Mouse (Mus musculus): ENCODE results near the gene Ddx39. TPM values are rescaled to one million over a fixed set of nuclear protein-coding genes. Genes with fewer than 3 reads are reported as not detected.

Ddx39 gene
- total RNA-seq, 1 experiment from 2014 or later: 25.7 TPM

DNA sequence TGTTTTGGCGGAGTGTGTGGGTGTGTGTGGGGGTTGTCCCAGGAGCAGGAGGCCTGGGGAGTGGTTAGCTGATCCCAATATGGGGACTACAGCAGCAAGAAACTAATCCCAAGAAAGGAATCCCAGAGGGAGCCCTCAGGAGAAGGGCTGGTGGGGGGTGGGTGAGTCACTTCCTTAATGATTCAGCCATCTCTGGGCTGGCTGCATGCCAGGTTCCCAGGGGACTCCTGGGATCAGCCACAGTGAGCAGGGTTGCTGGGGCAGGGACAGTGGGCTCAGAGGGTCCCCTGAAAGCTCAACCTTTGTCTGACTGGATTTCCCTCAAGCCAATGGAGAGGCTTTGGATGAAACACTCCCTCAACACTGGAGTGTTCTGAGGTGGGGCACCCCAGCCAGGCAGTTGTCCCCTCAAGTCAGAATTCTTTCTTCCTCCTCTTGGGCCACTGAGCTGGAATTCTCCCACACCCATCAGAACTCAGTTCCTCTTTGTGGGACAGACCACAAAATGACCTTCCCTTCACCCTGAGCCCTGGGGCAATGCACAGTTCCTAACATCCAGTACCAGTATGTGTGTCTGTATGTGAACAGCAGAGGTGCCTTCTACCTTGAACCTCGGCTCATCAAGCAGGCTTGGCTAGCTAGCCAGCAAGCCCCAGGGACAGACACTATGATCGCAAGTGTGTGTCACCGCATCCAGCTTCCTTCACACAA lies 23.0 kb downstream of the Ddx39 start:
- peak; percentile 81 for DNase-seq

DNA sequence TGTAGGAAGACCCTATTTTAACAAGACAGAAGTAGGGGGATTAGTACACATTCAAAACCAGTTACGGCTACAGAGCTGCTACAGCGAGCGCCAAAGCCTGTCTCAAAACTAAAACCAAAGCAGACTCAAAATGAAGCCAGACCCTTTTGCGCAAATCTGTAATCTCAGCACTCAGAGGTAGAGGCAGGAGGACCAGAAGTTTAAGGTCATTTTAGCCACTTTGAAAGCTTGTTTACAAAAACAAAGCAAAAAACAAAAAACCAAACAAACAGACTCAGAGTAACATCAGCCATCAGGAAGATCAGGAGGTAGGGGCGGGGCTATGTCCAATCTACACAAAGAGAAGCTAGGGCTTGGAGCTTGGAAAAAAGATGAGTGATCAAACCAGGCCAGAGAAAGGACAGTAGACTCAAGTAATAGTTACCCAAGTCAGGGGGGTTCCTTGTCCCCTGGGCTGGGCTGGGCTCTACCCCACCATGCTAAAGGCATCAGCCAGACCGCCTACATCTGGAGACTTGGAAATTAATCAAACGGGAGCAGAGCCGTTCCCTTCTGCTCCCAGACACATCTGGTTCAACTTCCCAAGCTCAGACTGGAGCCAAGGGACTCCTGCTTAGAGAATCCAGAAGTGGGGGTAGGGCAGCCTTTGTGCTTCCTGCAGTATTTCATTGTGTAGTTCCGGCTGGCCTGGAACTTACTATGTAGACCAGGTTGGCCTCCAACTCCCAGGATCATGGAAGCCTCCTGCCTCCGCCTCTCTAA lies 24.2 kb downstream of the Ddx39 start:
- DNase-seq: no peak

DNA sequence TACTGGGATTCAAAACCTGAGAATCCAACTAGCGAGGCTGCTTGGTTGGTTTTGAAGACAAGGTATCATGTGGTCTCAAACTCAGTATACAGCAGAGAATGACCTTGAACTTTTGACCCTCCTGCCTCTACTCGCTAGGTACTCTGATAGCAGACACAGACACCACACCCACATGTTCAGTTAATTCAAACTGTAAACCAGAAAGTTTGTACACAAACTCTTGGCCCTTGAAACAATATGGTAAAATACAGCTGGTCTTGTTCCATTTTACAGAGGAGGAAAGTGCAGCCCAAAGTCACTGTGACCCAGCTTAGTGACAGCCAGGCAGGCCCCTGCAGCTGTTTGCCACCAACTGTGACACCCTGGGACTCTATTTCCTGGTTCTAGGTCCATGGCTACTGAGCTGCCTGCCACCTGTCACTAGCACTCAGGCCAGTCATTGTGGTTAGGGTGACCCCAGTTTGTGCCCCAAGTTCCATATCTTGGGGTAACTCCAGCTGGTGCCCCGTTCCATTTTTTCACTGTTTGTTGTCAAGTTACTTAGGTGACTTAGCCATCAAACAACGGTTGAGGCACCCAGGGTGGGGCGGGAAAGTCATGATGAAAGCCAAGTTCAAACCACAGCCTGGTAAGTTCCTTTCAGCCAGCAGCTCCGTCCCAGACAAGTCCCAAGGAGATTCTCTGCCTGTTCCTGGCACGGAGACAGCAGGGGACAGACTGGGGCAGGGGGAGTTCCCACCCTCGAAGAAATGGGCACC lies 24.9 kb downstream of the Ddx39 start:
- DNase-seq: no peak

DNA sequence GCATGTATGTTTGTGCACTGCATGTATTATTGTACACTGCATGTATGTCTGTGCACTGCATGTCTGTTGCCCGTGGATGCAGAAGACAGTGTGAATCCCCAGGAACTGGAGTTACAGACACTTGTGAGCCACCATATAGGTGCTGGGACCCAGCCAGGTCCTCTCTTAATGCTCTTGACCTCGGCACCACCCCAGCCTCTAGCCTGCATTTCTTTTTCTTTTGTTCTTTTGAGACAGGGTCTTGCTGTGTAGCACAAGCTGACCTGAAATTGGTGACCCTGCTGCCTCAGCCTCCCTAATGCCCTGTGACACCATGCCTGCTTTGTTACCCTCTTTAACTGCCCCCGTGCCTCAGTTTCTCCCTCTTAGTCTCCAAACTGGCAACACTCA lies 25.6 kb downstream of the Ddx39 start:
- DNase-seq: no peak

DNA sequence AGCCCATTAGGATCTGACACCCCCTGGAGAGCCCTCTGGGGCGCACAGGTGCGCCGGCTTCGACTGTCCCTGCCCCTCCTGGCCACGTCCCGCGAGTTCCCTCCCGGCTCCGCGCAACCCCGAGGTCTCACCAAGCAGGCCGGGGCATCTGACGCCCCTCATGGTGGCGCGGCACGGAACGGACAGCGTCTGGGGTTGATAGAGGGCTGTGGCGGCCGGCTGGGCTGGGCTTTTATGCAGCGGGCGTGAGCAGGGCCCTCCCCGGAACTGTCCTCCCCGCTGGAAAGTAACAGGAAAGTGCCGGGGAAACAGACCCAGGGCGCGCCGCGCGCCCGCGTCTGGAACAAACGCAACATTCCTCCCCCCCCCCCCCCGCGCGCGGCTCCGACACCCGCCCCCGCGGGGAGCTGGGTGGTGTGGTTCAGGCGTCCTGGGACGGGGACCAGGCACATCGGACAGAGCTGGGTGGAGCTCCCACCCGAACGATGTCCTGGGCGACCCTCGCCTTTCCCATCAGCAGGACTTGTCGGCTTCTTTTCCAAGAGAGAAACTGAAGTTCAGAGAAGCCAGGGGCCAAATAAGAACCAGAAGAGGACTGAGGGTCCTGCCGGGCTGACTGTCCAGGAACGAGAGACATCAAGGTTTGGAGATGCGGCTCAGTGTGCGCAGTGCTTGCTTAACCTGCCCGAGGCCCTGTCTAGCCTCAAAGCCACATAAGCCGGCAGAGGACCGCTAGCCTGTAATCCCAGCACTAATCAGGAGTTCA lies 26.2 kb downstream of the Ddx39 start, which contains the start of gene Adgre5:
TSS of gene Adgre5 (minus strand) at position 351 of the 766 bp plus-strand sequence.
- peak; percentile 77 for DNase-seq

DNA sequence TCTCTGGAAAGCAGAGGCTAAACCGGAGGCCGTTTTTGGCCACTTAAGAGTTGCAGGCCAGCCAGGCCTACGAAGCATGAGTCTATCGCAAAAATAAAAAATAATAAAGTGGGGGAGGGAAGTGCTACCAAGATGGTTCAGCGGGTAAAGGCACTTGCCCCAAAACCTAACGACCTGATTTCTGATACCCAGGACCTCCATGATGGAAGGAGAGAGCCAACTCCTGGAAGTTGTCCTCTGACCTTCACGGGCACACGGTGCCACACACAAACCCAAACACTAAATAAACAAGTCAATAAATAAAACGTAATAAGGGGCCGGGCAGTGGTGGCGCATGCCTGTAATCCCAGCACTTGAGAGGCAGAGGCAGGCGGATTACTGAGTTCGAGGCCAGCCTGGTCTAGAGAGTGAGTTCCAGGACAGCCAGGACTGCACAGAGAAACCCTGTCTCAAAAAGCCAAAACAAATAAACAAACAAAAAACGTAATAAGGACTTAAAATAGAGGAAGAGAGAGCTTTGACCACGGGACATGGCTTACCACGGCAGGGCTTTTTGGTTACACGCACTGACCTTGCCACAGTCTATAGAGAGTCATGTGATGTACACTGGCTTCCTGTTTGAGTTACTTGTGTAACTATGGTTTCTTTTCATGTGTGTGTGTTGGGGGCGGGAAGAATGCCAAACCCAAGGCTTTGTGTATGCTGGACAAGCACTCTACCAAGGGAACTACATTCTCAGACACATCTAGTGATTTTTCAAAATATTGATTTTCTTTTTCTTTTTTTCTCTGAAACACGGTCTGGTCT lies 27.1 kb downstream of the Ddx39 start:
- no peak for DNase-seq

DNA sequence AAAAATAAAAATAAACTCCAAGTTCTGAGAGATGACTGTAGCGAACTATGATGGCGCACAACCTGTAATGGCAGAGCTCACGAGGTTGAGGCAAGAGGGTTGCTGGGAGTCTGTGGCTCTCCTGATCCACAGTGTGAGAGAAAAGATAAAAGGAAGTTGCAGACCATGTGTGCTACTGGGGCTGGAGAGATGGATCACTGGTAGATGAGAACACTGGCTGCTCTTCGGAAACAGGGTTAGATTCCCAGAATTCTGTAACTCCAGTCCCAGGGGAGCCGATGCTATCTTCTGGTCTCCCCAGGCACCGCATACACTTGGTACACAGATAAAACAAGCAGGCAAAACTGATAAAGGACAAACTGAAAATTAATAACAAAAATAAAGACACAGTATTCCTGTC lies 28.0 kb downstream of the Ddx39 start:
- DNase-seq: no peak

DNA sequence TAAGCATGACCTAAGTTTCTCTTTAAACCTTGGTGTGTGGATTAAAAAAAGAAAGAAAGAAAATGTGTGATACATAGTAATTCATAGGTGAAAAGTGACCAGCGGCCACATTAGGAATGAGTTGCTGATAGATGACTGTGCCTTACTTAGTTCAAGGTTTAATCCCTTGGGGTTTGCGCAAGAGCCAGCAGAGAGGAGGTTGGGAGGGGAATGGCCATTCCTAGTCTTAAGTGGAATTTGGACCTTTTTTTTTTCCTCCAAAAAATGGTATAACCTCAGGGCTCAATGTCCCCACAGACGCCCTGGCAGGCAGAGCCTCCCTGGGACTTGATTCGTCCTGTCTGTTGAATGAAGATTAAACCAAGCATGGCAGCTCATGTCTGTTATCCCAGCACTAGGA lies 29.1 kb downstream of the Ddx39 start:
- DNase-seq: no peak

DNA sequence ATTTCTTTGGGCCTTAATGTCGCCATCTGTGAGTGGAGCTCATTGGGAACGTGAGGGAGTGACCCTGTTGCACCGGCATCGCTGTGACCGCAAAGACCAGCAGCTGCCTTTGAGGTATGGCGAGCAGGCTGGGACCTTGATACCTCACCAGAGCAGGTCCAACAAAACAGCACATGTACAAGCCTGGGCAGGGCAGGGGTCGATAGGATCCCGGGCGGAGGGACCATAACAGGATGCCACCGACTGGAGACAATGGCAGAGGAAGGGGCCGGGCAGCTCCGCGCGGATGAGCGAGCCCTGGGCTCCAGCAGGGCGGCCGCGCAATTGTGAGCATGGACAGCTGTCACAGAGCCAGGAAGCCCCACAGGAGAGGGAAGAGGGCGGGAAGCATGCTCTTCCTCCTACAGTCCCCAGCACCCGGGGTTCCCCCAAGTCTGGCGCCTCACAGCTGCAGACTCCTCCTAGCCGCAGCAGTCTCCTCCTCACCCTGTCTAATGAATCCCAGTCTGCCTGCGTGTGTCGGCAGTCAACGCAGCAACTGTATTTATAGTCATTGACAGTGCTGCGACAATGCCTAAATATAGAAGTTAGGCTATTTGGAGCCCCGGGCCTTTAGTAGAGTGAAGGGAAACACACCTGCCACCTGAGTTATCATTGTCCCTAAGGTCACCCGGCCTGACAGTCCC lies 32.8 kb downstream of the Ddx39 start:
- peak; percentile 59 for DNase-seq

DNA sequence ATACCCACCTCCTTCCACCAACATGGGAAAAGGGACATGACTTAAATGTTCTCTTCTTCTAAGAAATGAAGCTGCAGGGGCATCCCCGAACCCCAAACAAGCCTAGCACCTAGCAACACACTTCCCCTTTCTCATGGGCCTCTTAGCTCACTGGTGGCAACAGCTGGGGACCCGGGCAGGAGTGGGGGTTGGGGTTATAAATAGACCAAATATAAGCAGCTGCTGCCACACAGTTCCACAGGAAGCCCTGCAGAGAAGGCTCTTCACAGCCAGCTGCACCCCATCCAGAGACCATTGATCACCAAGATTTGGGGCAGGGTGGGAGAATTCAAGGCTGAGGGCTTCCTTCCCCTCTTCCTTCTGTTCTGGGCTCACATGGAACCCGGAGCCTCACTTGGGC lies 33.7 kb downstream of the Ddx39 start:
- DNase-seq: no peak

DNA sequence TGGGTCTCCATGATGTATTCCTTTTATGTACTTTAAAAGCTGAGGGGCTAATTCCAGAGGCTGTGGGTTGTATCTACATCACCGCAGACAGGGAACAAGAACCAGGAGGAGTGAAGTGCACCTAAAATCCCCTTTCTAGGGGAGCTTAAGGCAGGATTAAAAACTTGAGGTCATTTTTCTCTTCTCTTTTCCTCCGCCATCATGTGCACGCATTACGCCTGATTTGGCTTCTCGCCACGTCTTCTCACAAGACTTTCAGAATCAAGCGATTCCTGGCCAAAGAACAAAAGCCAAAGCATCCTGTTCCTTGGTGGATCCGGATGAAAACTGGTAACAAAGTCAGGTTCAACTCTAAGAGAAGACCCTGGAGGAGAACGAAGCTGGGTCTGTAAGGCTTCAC lies 34.3 kb downstream of the Ddx39 start:
- DNase-seq: no peak

DNA sequence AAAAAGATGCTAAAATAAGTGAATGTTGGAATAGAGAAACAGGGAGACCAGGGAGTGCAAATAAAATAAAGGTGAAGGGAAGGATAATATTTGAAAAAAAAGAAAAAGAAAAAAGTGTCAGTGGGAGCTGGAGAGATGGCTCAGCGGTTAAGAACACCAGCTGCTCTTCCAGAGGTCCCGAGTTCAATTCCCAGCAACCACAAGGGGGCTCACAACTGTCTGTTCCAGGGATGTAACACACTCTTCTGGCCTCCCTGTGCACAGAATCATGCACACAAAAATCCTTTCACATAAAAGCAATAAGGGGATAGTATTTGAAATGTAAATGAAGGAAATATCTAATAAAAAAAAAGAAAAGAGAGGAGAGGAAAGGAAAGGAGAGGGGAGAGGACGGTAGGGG lies 39.2 kb downstream of the Ddx39 start:
- DNase-seq: no peak

DNA sequence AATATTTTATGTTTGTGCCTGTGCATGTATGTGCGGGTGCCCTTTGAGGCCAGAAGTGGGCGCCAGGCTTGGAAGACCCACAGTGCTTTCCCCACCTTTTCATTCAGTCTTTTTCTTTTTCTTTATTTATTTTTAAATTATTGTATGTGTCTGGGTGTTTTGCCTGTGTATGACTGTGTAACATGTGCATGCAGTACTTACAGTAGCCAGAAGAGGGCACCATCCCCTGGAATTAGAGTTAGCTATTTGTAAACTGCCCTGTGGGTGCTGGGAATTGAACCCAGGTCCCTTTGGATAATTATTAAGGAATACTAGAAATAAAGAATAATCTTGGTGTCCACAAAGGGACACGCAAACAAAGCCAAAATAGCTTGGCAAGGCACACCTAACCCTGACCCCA lies 41.3 kb downstream of the Ddx39 start:
- DNase-seq: no peak

DNA sequence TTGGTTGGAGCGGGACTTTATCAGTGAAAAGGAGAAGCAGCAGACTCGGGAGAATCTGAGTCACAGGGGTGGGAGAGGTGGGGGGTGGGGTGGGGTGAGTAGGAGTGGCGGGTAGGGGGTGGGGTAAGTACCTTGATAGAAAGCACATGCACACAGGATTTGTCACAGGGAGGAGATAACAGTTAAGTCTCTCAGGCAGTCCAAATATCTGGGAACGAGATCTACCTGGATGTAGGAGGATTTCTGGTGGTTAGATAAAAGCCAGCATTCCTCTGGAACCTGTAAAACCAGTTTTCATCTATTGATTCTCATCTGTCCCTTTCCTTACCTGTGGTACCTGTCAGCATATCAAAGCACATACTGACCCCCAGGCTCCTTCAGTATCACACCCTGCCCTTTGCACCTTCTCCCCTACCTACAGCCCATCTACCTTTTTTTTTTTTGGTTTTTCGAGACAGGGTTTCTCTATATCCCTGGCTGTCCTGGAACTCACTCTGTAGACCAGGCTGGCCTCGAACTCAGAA lies 42.2 kb downstream of the Ddx39 start:
- DNase-seq: no peak

DNA sequence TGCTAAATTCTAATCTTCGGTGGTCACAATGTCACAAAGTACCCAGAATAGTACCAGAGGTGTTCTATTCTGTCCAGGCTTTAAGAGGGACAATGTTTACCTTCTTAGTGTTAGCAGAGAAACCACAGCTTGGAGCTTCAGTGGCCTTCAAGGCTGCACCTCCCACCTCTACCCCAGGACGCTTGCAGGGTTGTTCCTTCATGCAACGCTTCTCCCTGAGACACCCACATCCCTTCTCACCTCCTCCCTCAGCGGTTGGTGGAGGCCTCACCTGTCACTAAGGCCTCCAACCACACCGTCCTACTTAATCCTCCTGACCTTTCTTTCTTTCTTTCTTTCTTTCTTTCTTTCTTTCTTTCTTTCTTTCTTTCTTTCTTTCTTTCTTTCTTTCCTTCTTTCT lies 43.3 kb downstream of the Ddx39 start:
- DNase-seq: no peak

DNA sequence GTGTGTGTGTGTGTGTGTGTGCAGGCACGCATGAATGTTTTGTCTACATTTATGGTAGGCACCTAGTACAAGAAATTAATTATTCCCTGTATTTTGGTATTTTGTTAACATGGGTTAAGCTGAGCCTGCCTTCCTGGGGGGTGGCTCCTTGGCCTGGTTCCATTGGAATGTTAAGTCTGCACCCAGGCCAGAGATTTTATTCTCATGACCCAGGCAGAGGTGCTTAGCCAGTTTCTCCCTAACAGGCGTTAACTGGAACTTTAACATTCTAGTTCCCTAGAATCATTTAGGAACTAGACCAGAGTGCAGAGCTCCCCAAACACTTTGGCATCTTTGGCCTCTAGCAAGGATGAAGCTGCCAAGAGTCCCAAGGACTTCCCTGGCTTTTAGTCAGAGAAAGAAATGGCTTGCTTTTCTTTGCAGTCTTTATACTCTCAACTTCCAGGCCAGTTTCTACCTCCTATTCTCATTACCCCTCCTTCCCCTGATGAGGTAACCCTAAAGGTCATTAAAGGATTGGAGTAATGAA lies 44.3 kb downstream of the Ddx39 start:
- DNase-seq: no peak

DNA sequence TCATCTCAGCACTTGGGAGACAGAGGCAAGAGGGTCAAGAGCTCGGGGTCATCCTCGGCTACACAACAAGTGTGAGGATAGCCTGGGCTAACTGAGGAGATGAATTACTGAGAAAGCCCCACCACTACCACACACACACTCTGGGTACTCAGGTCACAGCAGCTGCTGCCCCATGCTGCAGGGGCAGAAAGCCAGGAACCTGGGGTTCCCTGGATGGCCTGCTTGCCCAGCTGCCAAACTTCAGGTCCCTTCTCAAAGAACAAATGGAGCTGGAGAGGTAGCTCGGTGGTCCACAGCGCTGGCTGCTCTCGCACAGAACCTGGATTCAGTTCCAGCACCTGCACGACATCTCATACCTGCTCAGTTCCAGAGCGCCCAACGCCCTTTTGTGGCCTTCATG lies 49.1 kb downstream of the Ddx39 start:
- DNase-seq: no peak

DNA sequence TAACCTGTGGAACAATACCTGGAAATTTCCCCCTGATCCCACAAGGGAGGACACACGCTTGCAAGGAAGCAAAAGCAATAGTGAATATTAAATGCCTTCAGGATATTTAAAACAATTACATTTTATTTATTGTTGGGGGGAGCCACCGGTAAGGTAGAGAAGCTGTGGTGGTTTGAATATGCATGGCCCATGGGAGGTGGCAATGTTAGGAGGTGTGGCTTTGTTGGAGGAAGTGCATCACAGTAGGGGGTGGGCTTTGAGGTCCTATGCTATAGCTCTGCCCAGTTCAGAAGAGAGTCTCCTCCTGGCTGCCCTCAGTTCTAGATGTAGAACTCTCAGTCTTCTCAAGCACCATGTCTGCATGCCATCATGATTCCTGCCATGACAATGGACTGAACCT lies 49.7 kb downstream of the Ddx39 start:
- DNase-seq: no peak

DNA sequence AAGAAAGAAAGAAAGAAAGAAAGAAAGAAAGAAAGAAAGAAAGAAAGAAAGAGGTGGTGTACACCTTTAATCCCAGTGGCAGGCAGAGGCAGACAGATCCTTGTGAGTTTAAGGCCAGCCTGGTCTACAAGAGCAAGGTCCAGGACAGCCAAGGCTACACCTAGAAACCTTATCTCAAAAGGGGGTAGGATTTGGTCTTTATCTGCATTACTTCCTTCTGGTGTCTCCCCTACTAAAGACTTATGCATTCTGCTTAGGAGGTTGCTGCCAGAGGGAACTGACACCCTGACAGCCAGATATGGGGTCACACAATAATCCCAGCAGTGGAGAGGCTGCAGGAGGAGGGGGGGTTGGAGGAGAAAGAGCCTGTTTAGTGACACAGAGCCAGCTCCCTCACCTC lies 50.7 kb downstream of the Ddx39 start:
- DNase-seq: no peak

DNA sequence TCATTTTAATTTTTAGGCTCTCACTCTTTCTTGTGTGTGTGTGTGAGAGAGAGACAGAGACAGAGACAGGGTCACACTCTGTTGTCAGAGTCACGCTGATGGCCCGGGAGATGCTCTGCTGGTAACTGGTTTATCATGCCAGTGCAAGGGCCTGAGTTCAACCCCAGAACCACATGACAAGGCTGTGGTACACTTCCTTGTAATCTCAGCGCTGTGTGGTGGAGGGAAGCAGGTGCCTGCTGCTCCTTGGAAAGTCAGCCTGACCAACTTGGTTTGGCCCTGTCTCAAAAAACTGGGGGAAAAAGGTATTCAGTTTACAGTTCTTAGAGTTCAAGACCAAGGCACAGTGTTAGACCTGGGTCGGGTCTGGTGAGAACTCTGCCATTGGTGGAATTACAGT lies 52.5 kb downstream of the Ddx39 start:
- no peak for DNase-seq

Measured in adrenal gland, postnatal 25 days (tissue).